Mouse (Mus musculus): Measurements from ENCODE around the gene Pcbp4. TPM values are rescaled to one million over a fixed set of nuclear protein-coding genes. Genes with fewer than 3 reads are reported as not detected.

The Pcbp4 gene
- 10 to 100 TPM; 13.7 to 15.9 TPM for polyA plus RNA-seq (2017; shearing (Covaris generic))

GRCm38 (mm10) chr9:106453271-106454070 lies at the start of gene Pcbp4:
Gene Pcbp4 (plus strand): TSS chr9:106453291.

GRCm38 (mm10) chr9:106429221-106430014 lies 23.7 kb upstream of the Pcbp4 start, which contains the start of gene Rpl29:
Gene Rpl29 (plus strand): TSS chr9:106429454.

GRCm38 (mm10) chr9:106447348-106447747 lies 5.7 kb upstream of the Pcbp4 start, which contains the start of the genes Abhd14b and Abhd14a:
Gene Abhd14b (plus strand): TSS chr9:106447459.
Gene Abhd14a (minus strand): TSS chr9:106447678.

GRCm38 (mm10) chr9:106465571-106466200 lies 12.6 kb downstream of the Pcbp4 start, which contains the start of gene Gpr62:
Gene Gpr62 (minus strand): TSS chr9:106465938.

GRCm38 (mm10) chr9:106475663-106476001 lies 22.5 kb downstream of the Pcbp4 start, which contains the start of gene Rrp9:
Gene Rrp9 (plus strand): TSS chr9:106475963.

GRCm38 (mm10) chr9:106476924-106477484 lies 23.9 kb downstream of the Pcbp4 start, which contains the start of gene Parp3:
Gene Parp3 (minus strand): TSS chr9:106476949.

GRCm38 (mm10) chr9:106499667-106500066 lies 46.6 kb downstream of the Pcbp4 start, which contains the start of gene Iqcf1:
Gene Iqcf1 (plus strand): TSS chr9:106499967.

Other genes with a start within 250 kb of the Pcbp4 start
- not detected for gene Tlr9, start 230.7 kb upstream of the Pcbp4 start, polyA plus RNA-seq (2017; shearing (Covaris generic))
- gene Alas1, start 204.6 kb upstream of the Pcbp4 start, polyA plus RNA-seq (2017; shearing (Covaris generic)): 10 to 100 TPM; 31.6 to 40.0 TPM
- 1 to 10 TPM; 7.3 to 9.9 TPM for gene Poc1a, start 172.2 kb upstream of the Pcbp4 start, polyA plus RNA-seq (2017; shearing (Covaris generic))
- 10 to 100 TPM; 48.0 to 62.3 TPM for gene Dusp7, start 84.7 kb upstream of the Pcbp4 start, polyA plus RNA-seq (2017; shearing (Covaris generic))
- 100 to 1,000 TPM; 570 to 948 TPM for gene Rpl29, start 23.8 kb upstream of the Pcbp4 start, polyA plus RNA-seq (2017; shearing (Covaris generic))
- 10 to 100 TPM; 10.1 to 16.3 TPM for gene Acy1, start 15.0 kb upstream of the Pcbp4 start, polyA plus RNA-seq (2017; shearing (Covaris generic))
- 1 to 10 TPM; 4.6 to 5.4 TPM for gene Abhd14b, start 5.8 kb upstream of the Pcbp4 start, polyA plus RNA-seq (2017; shearing (Covaris generic))
- gene Abhd14a, start 5.6 kb upstream of the Pcbp4 start, polyA plus RNA-seq (2017; shearing (Covaris generic)): 10 to 100 TPM in 1 of 2 experiments, 1 to 10 TPM in 1; 7.4 to 14.2 TPM
- under 1 TPM; 0.11 to 0.39 TPM for gene Gpr62, start 12.6 kb downstream of the Pcbp4 start, polyA plus RNA-seq (2017; shearing (Covaris generic))
- gene Rrp9, start 22.7 kb downstream of the Pcbp4 start, polyA plus RNA-seq (2017; shearing (Covaris generic)): 10 to 100 TPM; 46.5 to 70.2 TPM
- 10 to 100 TPM; 51.2 to 60.8 TPM for gene Parp3, start 23.7 kb downstream of the Pcbp4 start, polyA plus RNA-seq (2017; shearing (Covaris generic))
- under 1 TPM in 1 of 2 experiments, not detected in 1; 0.34 TPM for gene Iqcf1, start 46.7 kb downstream of the Pcbp4 start, polyA plus RNA-seq (2017; shearing (Covaris generic))
- not detected for gene Iqcf5, start 61.3 kb downstream of the Pcbp4 start, polyA plus RNA-seq (2017; shearing (Covaris generic))
- under 1 TPM in 1 of 2 experiments, not detected in 1; 0.82 TPM for gene Iqcf3, start 108.3 kb downstream of the Pcbp4 start, polyA plus RNA-seq (2017; shearing (Covaris generic))
- not detected for gene Iqcf4, start 117.7 kb downstream of the Pcbp4 start, polyA plus RNA-seq (2017; shearing (Covaris generic))
- not detected for gene Iqcf6, start 173.3 kb downstream of the Pcbp4 start, polyA plus RNA-seq (2017; shearing (Covaris generic))
- under 1 TPM in 1 of 2 experiments, not detected in 1; 0.09 TPM for gene Grm2, start 202.8 kb downstream of the Pcbp4 start, polyA plus RNA-seq (2017; shearing (Covaris generic))
- gene Tex264, start 232.6 kb downstream of the Pcbp4 start, polyA plus RNA-seq (2017; shearing (Covaris generic)): 10 to 100 TPM; 61.0 to 64.1 TPM